Mouse (Mus musculus) MEL (cell line): ENCODE results near the gene Frrs1.

Experiments used
- CTCF ChIP-seq, 3 experiments: IDR thresholded peaks in 2 of 3; conservative IDR thresholded peaks in 1 of 3; 2 replicates each; pipeline ENCODE4 v1.5.1; 2011 to 2012; ENCODE audit warnings: low read length in 3 of 3, low read depth in 2 of 3, mild to moderate bottlenecking in 2 of 3, improper control_type of control experiment in 1 of 3, inconsistent platforms in 1 of 3, mixed read lengths in 1 of 3, moderate library complexity in 1 of 3; ENCODE audit not compliant: control insufficient read depth in 1 of 3, insufficient read depth in 1 of 3, poor library complexity in 1 of 3, severe bottlenecking in 1 of 3
- NRF1 ChIP-seq: IDR thresholded peaks from 2 replicates; pipeline ENCODE4 v1.6.1; 2014; ENCODE audit warnings: low read depth, mild to moderate bottlenecking, inconsistent platforms, low read length, improper control_type of control experiment, moderate library complexity; ENCODE audit not compliant: poor library complexity, insufficient read depth, severe bottlenecking

DNA sequence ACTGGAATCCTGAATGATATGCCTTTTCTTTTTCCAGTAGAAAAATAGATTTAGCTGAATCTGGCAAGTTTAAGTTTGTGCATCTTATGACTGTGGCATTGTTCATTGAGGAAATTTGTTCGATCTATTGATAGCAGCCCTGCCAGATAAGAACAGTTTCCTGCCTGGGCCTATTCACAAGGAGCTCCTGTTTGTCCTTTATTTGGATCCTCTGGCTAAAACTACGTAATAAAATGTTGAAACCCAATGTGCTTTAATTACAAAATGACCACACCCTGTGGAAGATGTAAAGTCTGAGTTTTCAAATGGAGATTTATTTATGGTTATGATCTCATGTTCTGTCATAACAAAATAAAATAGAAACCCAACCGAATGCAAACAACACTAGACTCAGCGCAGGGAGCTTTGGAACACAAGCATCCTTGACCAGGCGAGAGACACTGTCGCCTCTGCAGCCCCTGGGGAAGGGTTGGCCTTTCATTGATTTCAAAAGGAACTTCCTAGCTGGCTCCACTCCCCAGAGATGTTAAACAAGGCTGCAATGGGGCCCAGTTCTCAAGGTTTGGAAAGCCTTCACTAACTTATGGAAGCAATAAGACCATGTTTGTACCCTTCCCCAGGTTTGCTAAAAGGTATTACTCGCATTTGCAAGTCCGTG is 93.1 kb downstream of the Frrs1 start:
- no peak for TF ChIP-seq CTCF (IDR thresholded peaks at IDR 0.05 in 2 of 3, conservative IDR thresholded peaks at IDR 0.05 in 1 of 3; ENCODE audit: control insufficient read depth in 1 of 3, insufficient read depth in 1 of 3, low read depth in 2 of 3, low read length in 3 of 3, poor library complexity in 1 of 3, severe bottlenecking in 1 of 3)
- TF ChIP-seq NRF1 = no peak
